Mouse (Mus musculus): ENCODE measurements around the gene Kif14. TPM values are rescaled to one million over a fixed set of nuclear protein-coding genes. Genes with fewer than 3 reads are reported as not detected.
"Not testable (repeated sequence)": the region's sequence is repeated elsewhere in the genome, so short reads cannot be mapped to it uniquely, and the experiment has no call there.

Kif14 gene
- polyA plus RNA-seq, 1 experiment, result 3.7 TPM

DNA sequence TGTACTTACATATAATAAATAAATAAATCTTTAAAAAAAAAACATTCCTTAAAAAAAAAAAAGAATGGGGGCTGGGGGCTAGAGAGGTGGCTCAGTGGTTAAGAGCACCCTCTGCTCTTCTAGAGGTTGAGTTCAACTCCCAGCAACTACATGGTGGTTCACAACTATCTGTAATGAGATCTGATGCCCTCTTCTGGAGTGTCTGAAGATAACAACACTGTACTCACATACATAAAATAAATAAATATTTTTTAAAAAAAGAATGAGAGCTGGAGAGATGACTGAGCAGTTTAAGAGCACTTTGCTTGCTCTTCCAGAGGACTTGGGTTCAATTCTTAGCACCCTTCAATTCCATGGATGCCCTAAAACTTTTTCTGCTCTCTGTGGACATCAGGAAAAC lies 975 bp upstream of the Kif14 start:
- TF ChIP-seq POLR2A (IDR thresholded peaks at IDR 0.05; ENCODE audit: control insufficient read depth, extremely low read depth, insufficient read depth, low read length, poor library complexity) (no peak), CTCF (IDR thresholded peaks at IDR 0.05; ENCODE audit: borderline replicate concordance, control insufficient read depth, extremely low read depth, insufficient read depth, low read length, poor library complexity) (no peak)
- H3K27ac ChIP-seq (ENCODE audit: control insufficient read depth, insufficient read depth, low read length), result no peak overlapping the region
- no peak for DNase-seq

DNA sequence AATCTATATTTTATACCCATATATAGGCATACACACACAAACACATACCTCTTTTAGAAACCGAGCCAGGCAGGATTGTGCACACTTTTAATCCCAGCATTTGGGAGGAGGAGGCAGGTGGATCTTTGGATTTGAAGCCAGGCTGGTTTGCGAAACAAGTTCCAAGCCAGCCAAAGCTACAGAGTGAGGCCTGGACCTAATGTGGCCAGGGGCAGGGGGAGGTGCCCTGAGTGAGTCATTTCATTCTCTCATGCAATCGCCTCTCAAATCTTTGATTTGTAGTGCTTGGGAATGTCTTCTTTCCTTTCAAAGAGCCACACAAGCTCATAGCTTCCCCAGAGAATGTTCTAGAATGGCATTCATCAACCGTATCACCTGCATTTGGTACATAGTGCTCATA lies 3.3 kb downstream of the Kif14 start:
- Histone ChIP-seq H3K27me3 (ENCODE audit: control insufficient read depth, insufficient read depth, low read length) (no peaks in the 10 kb centered on the region), H3K36me3 (ENCODE audit: control insufficient read depth, insufficient read depth, low read length) (peaks cover 35% of the 10 kb centered on the region), H3K27ac (ENCODE audit: control insufficient read depth, insufficient read depth, low read length) (no peak overlapping the region), H3K4me1 (replicated peaks; ENCODE audit: control insufficient read depth, insufficient read depth, low read length) (peaks cover 2% of the 10 kb centered on the region; the same call in 1 of the 2 replicates), H3K4me3 (ENCODE audit: control insufficient read depth, insufficient read depth, low read length) (no peak overlapping the region)
- TF ChIP-seq CTCF (IDR thresholded peaks at IDR 0.05; ENCODE audit: borderline replicate concordance, control insufficient read depth, extremely low read depth, insufficient read depth, low read length, poor library complexity) (no peak), POLR2A (IDR thresholded peaks at IDR 0.05; ENCODE audit: control insufficient read depth, extremely low read depth, insufficient read depth, low read length, poor library complexity) (no peak)
- 95% methylated on average over 4 of the region's 4 CpGs for WGBS
- no peak for DNase-seq

More for the DNA sequence above, 975 bp upstream of the Kif14 start:
- peaks cover 2% of the 10 kb centered on the region; the same call in 1 of the 2 replicates for H3K4me1 ChIP-seq (replicated peaks; ENCODE audit: control insufficient read depth, insufficient read depth, low read length)
- H3K4me3 ChIP-seq (ENCODE audit: control insufficient read depth, insufficient read depth, low read length), result no peak overlapping the region
- H3K36me3 ChIP-seq (ENCODE audit: control insufficient read depth, insufficient read depth, low read length), result peaks cover 6% of the 10 kb centered on the region; the same call in 1 of the 2 replicates
- no peaks in the 10 kb centered on the region for H3K27me3 ChIP-seq (ENCODE audit: control insufficient read depth, insufficient read depth, low read length)

DNA sequence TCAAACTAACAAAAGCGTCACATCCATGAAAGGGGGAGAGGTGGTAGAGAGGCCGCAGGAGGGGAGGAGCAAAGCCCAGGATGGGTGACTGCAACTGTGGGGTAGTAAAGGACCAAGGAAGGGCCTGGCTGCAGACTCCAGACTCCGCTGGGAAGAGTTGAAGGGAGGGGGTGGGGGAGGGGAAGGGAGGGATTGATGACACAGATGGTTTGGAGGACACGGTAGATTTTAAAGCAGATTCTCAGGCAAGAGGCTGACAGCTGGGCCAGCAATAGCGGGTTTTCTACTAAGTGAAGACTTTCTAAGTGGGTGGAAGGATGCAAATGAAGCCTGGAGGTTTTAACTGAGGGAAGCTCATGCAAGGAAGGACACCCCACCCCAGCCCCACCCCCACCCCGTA lies 4.3 kb downstream of the Kif14 start:
- Histone ChIP-seq H3K27ac (ENCODE audit: control insufficient read depth, insufficient read depth, low read length) (no peak overlapping the region), H3K4me1 (replicated peaks; ENCODE audit: control insufficient read depth, insufficient read depth, low read length) (peaks cover 2% of the 10 kb centered on the region; the same call in 1 of the 2 replicates), H3K4me3 (ENCODE audit: control insufficient read depth, insufficient read depth, low read length) (no peak overlapping the region), H3K36me3 (ENCODE audit: control insufficient read depth, insufficient read depth, low read length) (peaks cover 42% of the 10 kb centered on the region), H3K27me3 (ENCODE audit: control insufficient read depth, insufficient read depth, low read length) (no peaks in the 10 kb centered on the region)
- WGBS, result 93% methylated on average over 6 of the region's 6 CpGs
- no peak for DNase-seq
- TF ChIP-seq POLR2A (IDR thresholded peaks at IDR 0.05; ENCODE audit: control insufficient read depth, extremely low read depth, insufficient read depth, low read length, poor library complexity) (no peak), CTCF (IDR thresholded peaks at IDR 0.05; ENCODE audit: borderline replicate concordance, control insufficient read depth, extremely low read depth, insufficient read depth, low read length, poor library complexity) (no peak)

DNA sequence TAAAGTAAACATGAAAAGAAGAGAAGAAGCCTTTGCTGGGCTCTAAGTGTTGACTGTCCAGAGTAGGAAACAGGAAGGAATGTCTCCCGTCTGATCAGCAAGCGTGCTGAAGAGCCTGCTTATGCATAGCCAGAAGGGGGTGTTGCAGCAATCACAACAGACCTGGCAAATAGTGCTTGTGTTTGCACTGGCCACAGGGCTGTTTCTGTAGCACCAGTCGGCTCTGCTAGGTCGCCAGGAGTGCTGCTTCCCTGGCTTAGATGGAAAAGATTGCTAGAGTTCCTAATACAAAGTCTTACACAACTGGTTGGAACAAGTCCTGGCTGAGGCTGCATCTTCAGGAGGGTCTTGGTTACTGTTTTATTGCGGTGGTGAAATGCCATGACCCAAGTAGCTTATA lies 25.5 kb downstream of the Kif14 start:
- Histone ChIP-seq H3K27ac (ENCODE audit: control insufficient read depth, insufficient read depth, low read length) (no peak overlapping the region), H3K4me3 (ENCODE audit: control insufficient read depth, insufficient read depth, low read length) (no peak overlapping the region), H3K36me3 (ENCODE audit: control insufficient read depth, insufficient read depth, low read length) (peaks cover 68% of the 10 kb centered on the region), H3K27me3 (ENCODE audit: control insufficient read depth, insufficient read depth, low read length) (no peaks in the 10 kb centered on the region), H3K4me1 (replicated peaks; ENCODE audit: control insufficient read depth, insufficient read depth, low read length) (no peaks in the 10 kb centered on the region)
- no peak for DNase-seq
- no peak for TF ChIP-seq POLR2A (IDR thresholded peaks at IDR 0.05; ENCODE audit: control insufficient read depth, extremely low read depth, insufficient read depth, low read length, poor library complexity)
- no peak for TF ChIP-seq CTCF (IDR thresholded peaks at IDR 0.05; ENCODE audit: borderline replicate concordance, control insufficient read depth, extremely low read depth, insufficient read depth, low read length, poor library complexity)
- WGBS, result 95% methylated on average over 5 of the region's 5 CpGs

DNA sequence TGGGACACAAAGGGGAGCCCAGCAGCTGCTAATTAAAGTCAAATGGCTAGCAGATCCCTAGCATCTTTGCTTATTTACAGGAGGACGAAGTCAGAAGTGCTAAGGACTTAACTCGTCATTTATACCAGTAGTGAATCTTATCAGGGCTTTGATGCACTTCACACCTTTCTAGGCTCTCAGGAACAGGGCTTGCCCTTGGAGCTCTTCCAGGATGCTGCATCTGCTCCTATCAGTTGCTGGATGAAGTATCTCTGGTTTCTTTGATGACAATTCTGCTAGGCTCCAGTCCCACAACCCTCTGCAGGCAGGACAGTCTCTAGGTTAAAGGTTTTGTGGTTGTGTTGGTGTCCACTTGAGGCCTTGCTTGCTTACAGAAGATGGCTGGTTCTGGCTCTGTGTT lies 26.1 kb downstream of the Kif14 start:
- Histone ChIP-seq H3K27me3 (ENCODE audit: control insufficient read depth, insufficient read depth, low read length) (no peaks in the 10 kb centered on the region), H3K4me3 (ENCODE audit: control insufficient read depth, insufficient read depth, low read length) (no peak overlapping the region), H3K27ac (ENCODE audit: control insufficient read depth, insufficient read depth, low read length) (no peak overlapping the region), H3K36me3 (ENCODE audit: control insufficient read depth, insufficient read depth, low read length) (peaks cover 68% of the 10 kb centered on the region), H3K4me1 (replicated peaks; ENCODE audit: control insufficient read depth, insufficient read depth, low read length) (no peaks in the 10 kb centered on the region)
- TF ChIP-seq POLR2A (IDR thresholded peaks at IDR 0.05; ENCODE audit: control insufficient read depth, extremely low read depth, insufficient read depth, low read length, poor library complexity) (no peak), CTCF (IDR thresholded peaks at IDR 0.05; ENCODE audit: borderline replicate concordance, control insufficient read depth, extremely low read depth, insufficient read depth, low read length, poor library complexity) (no peak)
- WGBS, result 98% methylated on average over 2 of the region's 2 CpGs
- DNase-seq, result no peak

DNA sequence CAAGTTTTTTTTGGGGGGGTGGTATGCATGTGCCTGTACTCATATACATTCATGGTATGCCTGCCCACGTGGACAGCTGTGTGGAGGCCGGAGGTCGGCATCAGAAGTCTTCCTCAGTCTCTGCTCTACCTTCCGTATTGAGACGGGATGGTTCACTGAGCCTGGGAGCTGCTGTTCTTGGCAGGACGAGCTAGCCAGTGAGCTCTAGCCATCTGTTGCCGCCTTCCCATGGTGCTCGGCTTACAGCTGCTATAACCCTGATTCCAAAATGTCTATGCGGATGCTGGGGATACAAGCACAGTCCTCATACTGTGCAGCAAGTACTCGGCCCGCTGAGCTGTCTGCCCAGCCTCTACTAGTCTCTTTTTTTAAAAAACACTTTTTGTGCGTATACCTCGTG lies 33.2 kb downstream of the Kif14 start:
- H3K4me3 ChIP-seq (ENCODE audit: control insufficient read depth, insufficient read depth, low read length), result no peak overlapping the region

DNA sequence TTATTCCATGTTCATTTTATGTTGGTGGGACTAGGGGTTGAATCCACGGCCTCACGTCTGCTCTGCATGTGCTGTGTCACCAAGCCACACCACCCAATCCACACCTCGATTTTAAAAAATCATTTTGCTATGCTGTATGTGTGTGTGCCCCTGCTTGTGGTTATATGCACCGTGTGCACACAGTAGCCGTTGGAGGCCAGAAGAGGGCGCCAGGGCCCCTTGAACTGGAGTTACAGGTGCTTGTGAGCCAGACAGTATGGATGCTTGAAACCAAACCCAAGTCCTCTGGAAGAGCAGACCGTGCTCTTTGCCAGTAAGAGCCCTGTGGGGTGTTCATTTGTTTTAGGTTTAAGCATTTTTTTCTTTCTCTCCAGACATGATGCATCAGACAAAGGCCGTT lies 36.8 kb downstream of the Kif14 start:
- no peak for DNase-seq
- TF ChIP-seq CTCF (IDR thresholded peaks at IDR 0.05; ENCODE audit: borderline replicate concordance, control insufficient read depth, extremely low read depth, insufficient read depth, low read length, poor library complexity), result no peak
- TF ChIP-seq POLR2A (IDR thresholded peaks at IDR 0.05; ENCODE audit: control insufficient read depth, extremely low read depth, insufficient read depth, low read length, poor library complexity), result no peak
- Histone ChIP-seq H3K4me3 (ENCODE audit: control insufficient read depth, insufficient read depth, low read length) (no peak overlapping the region), H3K27me3 (ENCODE audit: control insufficient read depth, insufficient read depth, low read length) (no peaks in the 10 kb centered on the region), H3K36me3 (ENCODE audit: control insufficient read depth, insufficient read depth, low read length) (peaks cover 24% of the 10 kb centered on the region), H3K27ac (ENCODE audit: control insufficient read depth, insufficient read depth, low read length) (no peak overlapping the region), H3K4me1 (replicated peaks; ENCODE audit: control insufficient read depth, insufficient read depth, low read length) (no peaks in the 10 kb centered on the region)
- WGBS, result 97% methylated on average over 8 of the region's 8 CpGs

More for the DNA sequence above, 33.2 kb downstream of the Kif14 start:
- whole genome bisulfite sequencing, result 97% methylated on average over 13 of the region's 13 CpGs
- H3K27me3 ChIP-seq (ENCODE audit: control insufficient read depth, insufficient read depth, low read length), result no peaks in the 10 kb centered on the region
- H3K36me3 ChIP-seq (ENCODE audit: control insufficient read depth, insufficient read depth, low read length), result peaks cover 41% of the 10 kb centered on the region
- no peak overlapping the region for H3K27ac ChIP-seq (ENCODE audit: control insufficient read depth, insufficient read depth, low read length)
- no peak for DNase-seq
- TF ChIP-seq POLR2A (IDR thresholded peaks at IDR 0.05; ENCODE audit: control insufficient read depth, extremely low read depth, insufficient read depth, low read length, poor library complexity), result no peak
- TF ChIP-seq CTCF (IDR thresholded peaks at IDR 0.05; ENCODE audit: borderline replicate concordance, control insufficient read depth, extremely low read depth, insufficient read depth, low read length, poor library complexity), result no peak
- H3K4me1 ChIP-seq (replicated peaks; ENCODE audit: control insufficient read depth, insufficient read depth, low read length), result no peaks in the 10 kb centered on the region

DNA sequence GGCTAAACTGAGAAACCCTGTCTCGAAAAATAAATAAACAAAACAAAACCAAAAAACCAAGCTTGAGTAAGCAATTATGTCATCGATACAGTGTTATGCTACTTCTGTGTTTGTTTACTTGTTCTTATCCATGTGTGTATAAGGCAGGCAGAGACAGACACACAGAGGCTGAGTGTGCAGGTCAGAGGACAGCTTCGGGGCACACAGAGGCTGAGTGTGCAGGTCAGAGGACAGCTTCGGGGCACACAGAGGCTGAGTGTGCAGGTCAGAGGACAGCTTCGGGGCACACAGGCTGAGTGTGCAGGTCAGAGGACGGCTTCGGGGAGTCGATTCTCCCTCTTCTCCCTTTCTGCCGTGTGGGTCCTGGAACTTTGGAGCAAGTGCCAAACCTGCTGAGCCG lies 40.1 kb downstream of the Kif14 start:
- peaks cover 15% of the 10 kb centered on the region for H3K36me3 ChIP-seq (ENCODE audit: control insufficient read depth, insufficient read depth, low read length)
- H3K27ac ChIP-seq (ENCODE audit: control insufficient read depth, insufficient read depth, low read length); DNase-seq; H3K27me3 ChIP-seq (ENCODE audit: control insufficient read depth, insufficient read depth, low read length); H3K4me3 ChIP-seq (ENCODE audit: control insufficient read depth, insufficient read depth, low read length); H3K4me1 ChIP-seq (replicated peaks; ENCODE audit: control insufficient read depth, insufficient read depth, low read length): not testable (repeated sequence)
- WGBS, result 96% methylated on average over 10 of the region's 10 CpGs

All from thymus, adult 2 months (tissue).